ENCODE assay signal across 36 mouse cellular contexts in the genomic region with DNA sequence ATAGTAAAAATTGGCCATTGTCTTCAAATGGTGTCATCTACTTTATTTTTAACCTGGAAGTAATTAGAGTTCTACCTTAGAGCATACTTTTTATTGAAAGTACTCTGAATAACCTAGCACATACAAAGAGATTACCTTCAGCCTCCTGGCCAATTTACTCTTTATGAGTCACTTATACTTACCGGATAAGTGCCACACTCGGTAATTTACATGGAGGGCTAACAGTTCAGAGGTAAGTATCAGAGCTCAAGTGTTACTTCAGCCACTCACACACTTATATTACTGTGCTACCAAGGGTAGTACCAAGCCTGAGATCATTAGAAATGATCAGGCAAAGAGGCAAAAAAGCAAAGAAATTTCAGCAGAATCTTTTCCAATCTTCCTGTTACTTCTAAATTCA.
"Had no signal": no experiment of that assay in that cellular context is flagged by ENCODE, and none has a peak within 500 bp of the region (broad histone marks: within the 10 kb centered on the region; RNA-seq: fewer than 3 reads in every experiment).

No protein-coding gene starts in this region.

- H3K27ac ChIP-seq: heart, adult 2 months; heart, embryonic 10.5 days; heart, embryonic 13.5 days; heart, embryonic 15.5 days; hindbrain, embryonic 10.5 days; hindbrain, embryonic 12.5 days; hindbrain, embryonic 13.5 days; hindbrain, embryonic 14.5 days; hindbrain, embryonic 15.5 days; hindbrain, postnatal 0 days; intestine, embryonic 15.5 days; kidney, embryonic 15.5 days; kidney, postnatal 0 days; layer of hippocampus, adult 2 months had no signal

- H3K4me3 ChIP-seq: heart, adult 2 months; heart, embryonic 10.5 days; heart, embryonic 12.5 days; heart, embryonic 13.5 days; heart, embryonic 15.5 days; hindbrain, embryonic 10.5 days; hindbrain, embryonic 12.5 days; hindbrain, embryonic 13.5 days; hindbrain, embryonic 15.5 days; intestine, embryonic 15.5 days; kidney, embryonic 15.5 days; layer of hippocampus, adult 2 months had no signal

- H3K9me3 ChIP-seq: heart, embryonic 10.5 days; heart, embryonic 12.5 days; heart, embryonic 13.5 days; heart, embryonic 15.5 days; hindbrain, embryonic 12.5 days; hindbrain, embryonic 13.5 days; hindbrain, embryonic 15.5 days; intestine, embryonic 15.5 days; kidney, embryonic 15.5 days had no signal

- H3K9ac ChIP-seq: heart, embryonic 12.5 days; heart, embryonic 13.5 days; heart, embryonic 15.5 days; hindbrain, embryonic 12.5 days; hindbrain, embryonic 13.5 days; hindbrain, embryonic 14.5 days; hindbrain, embryonic 15.5 days; intestine, embryonic 15.5 days; kidney, embryonic 15.5 days had no signal

- DNase-seq: heart, adult 18-20 months; heart, adult 2 months; heart, postnatal 10 days; heart, postnatal 14 days; heart, postnatal 36 days; heart, postnatal 4 days; kidney, adult 11 months; kidney, adult 18-20 months; kidney, adult 2 months; kidney, adult 8-10 months; kidney, adult 9 months; kidney, postnatal 10 days; kidney, postnatal 14 days; kidney, postnatal 25 days; kidney, postnatal 36 days; kidney, postnatal 4 days; layer of hippocampus, adult 9-11 months had no signal

- H3K4me1 ChIP-seq: heart, embryonic 10.5 days; heart, embryonic 12.5 days; heart, embryonic 13.5 days; heart, embryonic 15.5 days; hindbrain, embryonic 10.5 days; hindbrain, embryonic 12.5 days; hindbrain, embryonic 13.5 days; hindbrain, embryonic 15.5 days; intestine, embryonic 15.5 days; kidney, embryonic 15.5 days had no signal

- H3K36me3 ChIP-seq: heart, embryonic 10.5 days; heart, embryonic 12.5 days; heart, embryonic 13.5 days; heart, embryonic 15.5 days; hindbrain, embryonic 10.5 days; hindbrain, embryonic 12.5 days; hindbrain, embryonic 13.5 days; hindbrain, embryonic 15.5 days; intestine, embryonic 15.5 days; kidney, embryonic 15.5 days had no signal

- H3K4me2 ChIP-seq: heart, embryonic 11.5 days; heart, embryonic 12.5 days; heart, embryonic 13.5 days; heart, embryonic 15.5 days; hindbrain, embryonic 12.5 days; hindbrain, embryonic 13.5 days; hindbrain, embryonic 14.5 days; hindbrain, embryonic 15.5 days; intestine, embryonic 15.5 days; kidney, embryonic 15.5 days had no signal

- H3K27me3 ChIP-seq: heart, embryonic 12.5 days; heart, embryonic 13.5 days; heart, embryonic 15.5 days; hindbrain, embryonic 12.5 days; hindbrain, embryonic 13.5 days; hindbrain, embryonic 15.5 days; intestine, embryonic 15.5 days; kidney, embryonic 15.5 days had no signal

- ATAC-seq: hindbrain, embryonic 16.5 days; hindbrain, postnatal 0 days; inflammation-experienced regulatory T-cells, adult 6 months; intestine, embryonic 15.5 days; intestine, embryonic 16.5 days; intestine, postnatal 0 days had no signal
